Mouse (Mus musculus) small intestine, adult 2 months (tissue): ENCODE results near the gene Mxra8.

Source experiments
- CTCF ChIP-seq: fragments of 200-500 bp; IDR thresholded peaks from 2 replicates; pipeline ENCODE4 v1.5.1; 2012; ENCODE audit warnings: low read depth, mild to moderate bottlenecking, control low read depth, inconsistent platforms, low read length, moderate library complexity, mixed read lengths; ENCODE audit not compliant: insufficient replicate concordance, insufficient read length; ENCODE audit errors: extremely low read depth
- POLR2A ChIP-seq: fragments of 200-500 bp; IDR thresholded peaks from 2 replicates; pipeline ENCODE4 v1.6.1; 2012; ENCODE audit warnings: low read depth, mild to moderate bottlenecking, control low read depth, inconsistent platforms, low read length, moderate library complexity

- TF ChIP-seq POLR2A (no peak), CTCF (no peak)
These were observed 2.0 kb upstream of the Mxra8 start for GRCm38 (mm10) chr4:155837404-155838010.
